Mouse (Mus musculus) CH12.LX (cell line): ENCODE results near the gene Mtfr1l. TPM values are rescaled to one million over a fixed set of nuclear protein-coding genes. Genes with fewer than 3 reads are reported as not detected.

Source experiments
- DNase-seq: peaks from one replicate; pipeline ENCODE4 v3.0.0-alpha.2; 2013; ENCODE audit errors: extremely low read depth
- H3K27ac ChIP-seq: 2 replicates; pipeline ENCODE4 v1.5.1; 2012; ENCODE audit warnings: low read depth, mild to moderate bottlenecking, control low read depth, moderate library complexity; ENCODE audit not compliant: insufficient read depth
- H3K27me3 ChIP-seq: replicated peaks from 2 replicates; pipeline ENCODE3; 2012; ENCODE audit warnings: inconsistent platforms
- H3K36me3 ChIP-seq, 2 experiments: replicated peaks in 1 of 2; 2 replicates each; pipeline versions ENCODE3 to v1.6.1; 2012; ENCODE audit warnings: inconsistent platforms in 1 of 2, low read length in 1 of 2, mild to moderate bottlenecking in 1 of 2, mixed read lengths in 1 of 2, moderate library complexity in 1 of 2; ENCODE audit not compliant: control insufficient read depth in 1 of 2, insufficient read depth in 1 of 2
- H3K4me1 ChIP-seq, 2 experiments: 2 replicates each; pipeline ENCODE4 v1.6.1; 2012; ENCODE audit warnings: inconsistent platforms in 1 of 2, moderate library complexity in 1 of 2; ENCODE audit not compliant: insufficient read depth in 2 of 2, control insufficient read depth in 1 of 2
- H3K4me2 ChIP-seq: 2 replicates; pipeline ENCODE4 v1.6.1; 2012; ENCODE audit warnings: low read depth, mild to moderate bottlenecking, control low read depth; ENCODE audit not compliant: poor library complexity, insufficient read depth, severe bottlenecking
- H3K4me3 ChIP-seq, 3 experiments: fragments of 150-350 bp in 1 of 3; sonication (generic) in 1 of 3; replicated peaks in 1 of 3; 2 replicates each; pipeline versions ENCODE3 to v1.5.1; 2011 to 2012; ENCODE audit warnings: low read depth in 2 of 3, low read length in 2 of 3, mild to moderate bottlenecking in 2 of 3, moderate library complexity in 2 of 3, control low read depth in 1 of 3, improper control_type of control experiment in 1 of 3, inconsistent platforms in 1 of 3, mixed read lengths in 1 of 3; ENCODE audit not compliant: poor library complexity in 1 of 3
- H3K79me2 ChIP-seq: replicated peaks from 2 replicates; pipeline ENCODE4 v1.6.1; 2012; ENCODE audit warnings: mild to moderate bottlenecking, moderate library complexity; ENCODE audit not compliant: control insufficient read depth, poor library complexity, insufficient read depth, severe bottlenecking; ENCODE audit errors: extremely low read depth
- H3K9ac ChIP-seq: 2 replicates; pipeline ENCODE4 v1.6.1; 2012; ENCODE audit warnings: low read depth, mild to moderate bottlenecking, control low read depth, moderate library complexity; ENCODE audit not compliant: insufficient read depth
- H3K9me3 ChIP-seq: replicated peaks from 2 replicates; pipeline ENCODE3; 2012; ENCODE audit warnings: low read length, inconsistent platforms, mixed read lengths
- BHLHE40 ChIP-seq: IDR thresholded peaks from 2 replicates; pipeline ENCODE4 v1.6.1; 2011; ENCODE audit warnings: mild to moderate bottlenecking, low read depth, low read length, improper control_type of control experiment
- CHD1 ChIP-seq: IDR thresholded peaks from 2 replicates; pipeline ENCODE4 v1.6.1; 2012; ENCODE audit warnings: low read depth, low read length, improper control_type of control experiment, inconsistent platforms
- CTCF ChIP-seq, 2 experiments: IDR thresholded peaks in 1 of 2; conservative IDR thresholded peaks in 1 of 2; 2 replicates each; pipeline ENCODE4 v1.5.1; 2011 to 2012; ENCODE audit warnings: low read depth in 2 of 2, low read length in 2 of 2, improper control_type of control experiment in 1 of 2, inconsistent platforms in 1 of 2, mild to moderate bottlenecking in 1 of 2, moderate library complexity in 1 of 2
- E2F4 ChIP-seq: IDR thresholded peaks from 2 replicates; pipeline ENCODE4 v1.6.1; 2011; ENCODE audit warnings: low read depth, low read length, improper control_type of control experiment; ENCODE audit not compliant: insufficient replicate concordance
- ELF1 ChIP-seq: IDR thresholded peaks from 2 replicates; pipeline ENCODE4 v1.6.1; 2014; ENCODE audit warnings: low read depth, mild to moderate bottlenecking, inconsistent platforms, low read length, improper control_type of control experiment
- KAT2A ChIP-seq: IDR thresholded peaks from 2 replicates; pipeline ENCODE4 v1.6.1; 2012; ENCODE audit warnings: low read length, improper control_type of control experiment, inconsistent platforms; ENCODE audit not compliant: insufficient replicate concordance
- MAZ ChIP-seq: IDR thresholded peaks from 2 replicates; pipeline ENCODE4 v1.6.1; 2012; ENCODE audit warnings: low read depth, mild to moderate bottlenecking, inconsistent platforms, low read length, improper control_type of control experiment, moderate library complexity
- MXI1 ChIP-seq: IDR thresholded peaks from 2 replicates; pipeline ENCODE4 v1.6.1; 2011; ENCODE audit warnings: mild to moderate bottlenecking, low read depth, low read length, improper control_type of control experiment
- MYC ChIP-seq: IDR thresholded peaks from 2 replicates; pipeline ENCODE4 v1.6.1; 2011; ENCODE audit warnings: low read depth, mild to moderate bottlenecking, improper control_type of control experiment, low read length
- NELFE ChIP-seq: IDR thresholded peaks from 2 replicates; pipeline ENCODE4 v1.6.1; 2011; ENCODE audit warnings: low read depth, low read length, improper control_type of control experiment
- NRF1 ChIP-seq: IDR thresholded peaks from 2 replicates; pipeline ENCODE4 v1.6.1; 2014; ENCODE audit warnings: low read depth, mild to moderate bottlenecking, inconsistent platforms, low read length, improper control_type of control experiment, moderate library complexity
- PAX5 ChIP-seq: IDR thresholded peaks from 2 replicates; pipeline ENCODE4 v1.6.1; 2012; ENCODE audit warnings: low read length, inconsistent platforms, mixed read lengths
- POLR2AphosphoS2 ChIP-seq: IDR thresholded peaks from 2 replicates; pipeline ENCODE4 v1.6.1; 2011; ENCODE audit warnings: low read depth, low read length, improper control_type of control experiment
- RAD21 ChIP-seq: IDR thresholded peaks from 2 replicates; pipeline ENCODE4 v1.6.1; 2011; ENCODE audit warnings: low read depth, mild to moderate bottlenecking, low read length, improper control_type of control experiment, moderate library complexity
- SIN3A ChIP-seq: IDR thresholded peaks from 2 replicates; pipeline ENCODE4 v1.6.1; 2012; ENCODE audit warnings: low read length, improper control_type of control experiment, inconsistent platforms
- TCF12 ChIP-seq: IDR thresholded peaks from 2 replicates; pipeline ENCODE4 v1.6.1; 2014; ENCODE audit warnings: low read depth, mild to moderate bottlenecking, inconsistent platforms, low read length, improper control_type of control experiment
- USF1 ChIP-seq: IDR thresholded peaks from 2 replicates; pipeline ENCODE4 v1.6.1; 2014; ENCODE audit warnings: low read depth, mild to moderate bottlenecking, inconsistent platforms, low read length, improper control_type of control experiment
- USF2 ChIP-seq: conservative IDR thresholded peaks from 2 replicates; pipeline ENCODE4 v1.6.1; 2011; ENCODE audit warnings: low read depth, low read length, improper control_type of control experiment
- ZKSCAN1 ChIP-seq: IDR thresholded peaks from 2 replicates; pipeline ENCODE4 v1.6.1; 2012; ENCODE audit warnings: low read depth, inconsistent platforms, low read length, improper control_type of control experiment, borderline replicate concordance
- ZMIZ1 ChIP-seq: IDR thresholded peaks from 2 replicates; pipeline ENCODE4 v1.6.1; 2012; ENCODE audit warnings: low read depth, mild to moderate bottlenecking, inconsistent platforms, low read length, improper control_type of control experiment
- ZNF384 ChIP-seq: IDR thresholded peaks from 2 replicates; pipeline ENCODE4 v1.6.1; 2012; ENCODE audit warnings: low read depth, low read length, improper control_type of control experiment, inconsistent platforms
- dilution Hi-C: fragments of 300-500 bp; cut with MboI; formaldehyde crosslinking; loops from 2 replicates; pipeline ENCODE4 v1.14.3; 2020; ENCODE audit warnings: low sequenced_read_pairs; ENCODE audit not compliant: extremely low pct_unique_long_range_greater_than_20kb, extremely low pct_ligation_motif_present
- in situ Hi-C: fragments of 300-500 bp; cut with MboI; formaldehyde crosslinking; loops from 3 replicates; pipeline ENCODE4 v1.14.3; 2019; ENCODE audit warnings: low sequenced_read_pairs, low pct_ligation_motif_present, low pct_unique_long_range_greater_than_20kb, mixed read lengths
- polyA plus RNA-seq: library from polyadenylated mRNA; unstranded; fragments of >175 nt; gene quantifications from 2 replicates; pipeline ENCODE4 v1.2.1, GENCODE M21; 2012; ENCODE audit warnings: low read depth; ENCODE audit not compliant: insufficient read length
- total RNA-seq, 2 experiments: library from RNA; depleted of rRNA; stranded (reverse); fragments of 300-350 nt in 1 of 2; fragments of >200 nt in 1 of 2; gene quantifications; 2 replicates each; pipeline ENCODE4 v1.2.3; 2012 to 2014

The Mtfr1l gene
- total and polyA plus RNA-seq, 3 experiments = 16.2 to 36.5 (median 34.0) TPM

- H3K4me3 ChIP-seq = no peak overlapping the region
- no peak overlapping the region for H3K4me2 ChIP-seq
- no peak overlapping the region for H3K27ac ChIP-seq
- peaks cover 4 to 7% of the 10 kb centered on the region in 2 experiments for H3K4me1 ChIP-seq
- dilution Hi-C loops = no loop called here
- TF ChIP-seq PAX5 (no peak), TCF12 (no peak), ELF1 (no peak)
- peaks cover 44% of the 10 kb centered on the region for H3K27me3 ChIP-seq
- H3K9ac ChIP-seq = no peak overlapping the region
- H3K9me3 ChIP-seq = no peaks in the 10 kb centered on the region
- in situ Hi-C loops = loop anchor here (25.0 kb wide), 1 partner anchor 236 kb away; the partner anchor contains the start of gene Grrp1
- DNase-seq = no peak
- no peaks in the 10 kb centered on the region for H3K36me3 ChIP-seq
- no peaks in the 10 kb centered on the region for H3K79me2 ChIP-seq
These were observed 37.0 kb downstream of the Mtfr1l start for GRCm38 (mm10) chr4:134497986-134498731.

- in situ Hi-C loops = loop anchor here (25.0 kb wide), 1 partner anchor 235 kb away; the partner anchor contains the start of gene Grrp1
- Histone ChIP-seq H3K4me2 (peak overlapping the region; percentile 52), H3K36me3 (no peaks in the 10 kb centered on the region), H3K27me3 (peaks cover 50% of the 10 kb centered on the region), H3K27ac (no peak overlapping the region), H3K4me3 (peak overlapping the region; percentile 28 to 66 (median 35)), H3K79me2 (no peaks in the 10 kb centered on the region), H3K4me1 (peaks cover 4 to 7% of the 10 kb centered on the region in 2 experiments), H3K9ac (0 out of 2 replicates have a peak overlapping the region, but pooled peaks have one; percentile 18), H3K9me3 (no peaks in the 10 kb centered on the region)
- DNase-seq = no peak
- TF ChIP-seq PAX5 (no peak), SIN3A (0 out of 2 replicates have a peak, but pooled peaks have one; percentile 0), ZKSCAN1 (no peak), NRF1 (no peak), NELFE (no peak)
- dilution Hi-C loops = no loop called here
These were observed 38.0 kb downstream of the Mtfr1l start for GRCm38 (mm10) chr4:134497223-134497622.

- Histone ChIP-seq H3K27me3 (peaks cover 51% of the 10 kb centered on the region), H3K4me2 (peak within 1 kb of the TSS; percentile 52), H3K4me1 (peaks cover 4 to 7% of the 10 kb centered on the region in 2 experiments), H3K27ac (no peak within 1 kb of the TSS), H3K9me3 (no peaks in the 10 kb centered on the region), H3K36me3 (no peaks in the 10 kb centered on the region), H3K4me3 (peak within 1 kb of the TSS; percentile 28 to 66 (median 35)), H3K79me2 (no peaks in the 10 kb centered on the region), H3K9ac (0 out of 2 replicates have a peak within 1 kb of the TSS, but pooled peaks have one; percentile 18)
- in situ Hi-C loops = loop anchor here (25.0 kb wide), 1 partner anchor 234 kb away; the partner anchor contains the start of gene Grrp1
- DNase-seq = no peak
- dilution Hi-C loops = no loop called here
- TF ChIP-seq POLR2AphosphoS2 = no peak
- 0 out of 2 replicates have a peak, but pooled peaks have one; percentile 36 for TF ChIP-seq SIN3A
- peak; percentile 27; the same call in 1 of the 2 replicates for TF ChIP-seq ELF1
- TF ChIP-seq ZNF384 = no peak
- 0 out of 2 replicates have a peak, but pooled peaks have one; percentile 26 for TF ChIP-seq ZMIZ1
- TF ChIP-seq BHLHE40 = peak; percentile 41; the same call in 1 of the 2 replicates
- TF ChIP-seq CTCF (conservative IDR thresholded peaks at IDR 0.05 in 1 of 2, IDR thresholded peaks at IDR 0.05 in 1 of 2; ENCODE audit: low read depth in 2 of 2, low read length in 2 of 2) = no peak
- TF ChIP-seq PAX5 = no peak
- no peak for TF ChIP-seq CHD1
- TF ChIP-seq MAZ = peak; percentile 24; the same call in 1 of the 2 replicates
- TF ChIP-seq MXI1 = no peak
- no peak for TF ChIP-seq MYC
- no peak for TF ChIP-seq ZKSCAN1
- no peak for TF ChIP-seq NRF1
- no peak for TF ChIP-seq E2F4
- no peak for TF ChIP-seq KAT2A
- no peak for TF ChIP-seq USF2
- TF ChIP-seq RAD21 = no peak
- no peak for TF ChIP-seq USF1
These were observed 38.5 kb downstream of the Mtfr1l start, which contains the start of gene Paqr7 for GRCm38 (mm10) chr4:134496595-134497210. Paqr7 (plus strand) TSS chr4:134496697.
